Mouse (Mus musculus) G1E-ER4 (cell line): ENCODE measurements around the gene Tbc1d19. TPM values are rescaled to one million over a fixed set of nuclear protein-coding genes. Genes with fewer than 3 reads are reported as not detected.

Source experiments
- GATA1 ChIP-seq: IDR thresholded peaks from one replicate; pipeline ENCODE4 v1.8.0; 2012; ENCODE audit warnings: low read length, inconsistent platforms
- polyA plus RNA-seq: library from polyadenylated mRNA; stranded (reverse); fragments of >175 nt; gene quantifications from 2 replicates; pipeline ENCODE4 v1.2.3, GENCODE M21; 2012

Gene Tbc1d19
- polyA plus RNA-seq, 1 experiment: 5.3 TPM

DNA sequence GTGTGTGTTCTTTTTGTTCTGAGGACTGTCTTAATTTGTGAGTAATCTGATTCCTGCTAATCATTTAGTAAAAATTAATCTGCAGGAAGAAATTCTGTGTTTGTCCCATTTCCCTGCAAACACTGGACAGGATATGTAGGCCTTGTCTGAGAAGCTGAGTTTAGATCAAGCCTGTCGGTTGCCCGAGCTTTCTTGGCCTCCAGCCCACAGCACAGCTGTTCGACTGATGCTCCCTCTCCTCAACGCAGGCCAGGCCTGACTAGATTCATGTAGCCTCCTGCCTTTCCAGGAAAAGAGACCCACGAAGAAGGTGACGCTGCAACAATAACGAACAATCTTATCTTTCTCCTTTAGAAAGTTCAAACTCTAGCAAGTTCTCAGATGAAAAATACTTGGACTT is 124.2 kb downstream of the Tbc1d19 start:
- no peak for TF ChIP-seq GATA1

DNA sequence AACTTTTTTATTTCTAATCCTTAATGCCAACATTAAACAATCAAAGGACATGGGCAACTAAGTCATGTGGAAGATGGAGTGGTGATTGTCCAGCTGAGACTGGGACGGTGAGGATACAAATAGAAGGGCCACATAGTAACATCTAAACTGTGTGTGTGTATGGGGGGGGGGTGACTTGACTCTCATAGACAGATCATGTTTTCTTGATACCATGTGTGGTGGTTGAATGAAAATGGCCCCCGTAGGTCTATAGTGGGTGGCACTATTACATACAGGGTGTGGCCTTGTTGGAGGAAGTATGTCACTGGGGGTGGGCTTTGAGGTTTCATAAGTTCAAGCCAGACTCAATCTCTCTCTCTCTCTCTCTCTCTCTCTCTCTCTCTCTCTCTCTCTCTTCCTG is 124.6 kb downstream of the Tbc1d19 start:
- TF ChIP-seq GATA1: no peak

- TF ChIP-seq GATA1: no peak
Measured at GRCm38 (mm10) chr5:53934826-53935225, 125.4 kb downstream of the Tbc1d19 start.

DNA sequence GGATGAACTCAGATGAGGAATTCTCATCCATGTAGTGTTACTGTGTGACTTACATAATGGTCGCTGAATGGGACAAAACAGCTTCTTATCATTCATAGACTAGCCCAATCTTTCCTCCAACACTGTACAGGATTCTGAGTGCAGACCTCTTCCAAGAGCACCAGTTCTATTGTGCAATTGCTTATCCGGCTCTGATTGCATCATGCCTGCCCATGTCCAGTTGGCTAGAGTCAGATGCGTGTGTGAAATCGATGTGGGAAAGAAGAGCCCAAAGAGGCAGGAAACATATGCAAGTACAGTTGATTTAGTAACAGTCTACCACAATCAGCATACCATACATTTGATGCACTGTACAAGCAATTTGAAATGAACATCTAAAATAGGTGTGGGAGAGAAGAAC is 127.8 kb downstream of the Tbc1d19 start:
- TF ChIP-seq GATA1: no peak

DNA sequence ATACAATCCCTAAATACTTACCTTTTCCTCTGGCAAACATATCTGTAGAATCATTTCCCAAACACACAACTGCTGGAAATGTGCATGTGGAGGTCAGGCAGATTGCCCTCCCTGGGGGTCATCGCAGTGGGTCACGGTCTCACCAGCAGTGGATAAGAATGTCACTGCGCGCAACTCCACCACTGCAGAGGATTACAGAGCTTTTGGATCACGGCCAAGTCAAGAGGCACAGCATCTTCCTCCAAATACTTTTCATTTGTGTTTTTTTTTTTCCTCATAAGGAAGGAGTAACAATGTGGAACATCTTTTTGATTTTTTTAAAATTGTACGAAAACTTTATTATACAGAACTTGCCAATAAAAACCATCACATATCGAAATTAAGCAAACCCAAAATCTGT is 129.6 kb downstream of the Tbc1d19 start:
- no peak for TF ChIP-seq GATA1

- TF ChIP-seq GATA1: no peak
Measured at GRCm38 (mm10) chr5:53941322-53942024, 132.1 kb downstream of the Tbc1d19 start.

DNA sequence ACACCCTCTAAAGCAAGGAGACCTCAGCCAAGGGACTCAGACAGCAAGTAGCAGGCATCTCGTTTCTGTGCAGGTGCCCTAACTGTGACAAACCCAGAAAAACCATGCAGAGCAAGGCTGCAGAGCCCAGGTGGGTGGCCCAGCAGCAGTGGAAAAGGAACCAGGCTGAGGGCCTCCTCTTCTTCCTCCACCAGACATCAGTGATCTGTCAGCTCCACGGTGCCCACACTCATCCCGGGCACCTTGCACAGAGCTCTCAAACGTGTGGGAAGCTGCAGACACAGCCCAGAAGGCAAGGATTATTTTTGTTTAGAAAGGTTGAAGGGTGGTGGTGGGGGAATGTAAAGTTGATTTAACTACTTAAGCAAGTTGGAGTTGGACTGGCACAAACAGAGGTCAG is 132.9 kb downstream of the Tbc1d19 start:
- TF ChIP-seq GATA1: no peak

GRCm38 (mm10) chr5:53943321-53943857 is 134.0 kb downstream of the Tbc1d19 start:
- no peak for TF ChIP-seq GATA1

GRCm38 (mm10) chr5:53946747-53947146 is 137.3 kb downstream of the Tbc1d19 start:
- TF ChIP-seq GATA1: no peak

- TF ChIP-seq GATA1: no peak
Measured at GRCm38 (mm10) chr5:53947549-53948183, 138.3 kb downstream of the Tbc1d19 start.

- no peak for TF ChIP-seq GATA1
Measured at GRCm38 (mm10) chr5:53948606-53949266, 139.3 kb downstream of the Tbc1d19 start.

- no peak for TF ChIP-seq GATA1
Measured at GRCm38 (mm10) chr5:53950189-53950588, 140.8 kb downstream of the Tbc1d19 start.

DNA sequence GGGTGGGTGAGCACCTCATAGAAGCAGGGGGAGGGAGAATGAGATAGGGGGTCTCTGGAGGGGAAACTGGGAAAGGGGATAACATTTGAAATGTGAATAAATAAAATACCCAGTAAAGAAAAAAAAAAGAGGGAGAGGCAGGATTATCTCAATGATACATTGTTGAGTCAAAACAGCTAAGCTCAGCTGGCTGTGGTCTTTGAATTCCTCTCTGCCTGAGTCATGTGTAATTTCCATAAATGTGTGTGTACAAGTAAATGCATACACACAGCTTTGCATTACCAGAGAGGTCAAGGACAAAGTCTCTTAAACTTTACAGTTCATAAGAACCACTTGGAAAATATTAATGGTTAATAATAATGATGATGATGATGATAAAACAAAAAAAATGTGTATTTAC is 143.8 kb downstream of the Tbc1d19 start:
- TF ChIP-seq GATA1: no peak

Other genes with a start within 250 kb of the Tbc1d19 start
- gene Cckar, start 101.9 kb upstream of the Tbc1d19 start, polyA plus RNA-seq: not detected in 2 replicates
- gene Stim2, start 188.9 kb downstream of the Tbc1d19 start, polyA plus RNA-seq: 6.5 and 13.1 TPM in 2 replicates